ENCODE assay signal across 8 mouse cellular contexts in the genomic region with DNA sequence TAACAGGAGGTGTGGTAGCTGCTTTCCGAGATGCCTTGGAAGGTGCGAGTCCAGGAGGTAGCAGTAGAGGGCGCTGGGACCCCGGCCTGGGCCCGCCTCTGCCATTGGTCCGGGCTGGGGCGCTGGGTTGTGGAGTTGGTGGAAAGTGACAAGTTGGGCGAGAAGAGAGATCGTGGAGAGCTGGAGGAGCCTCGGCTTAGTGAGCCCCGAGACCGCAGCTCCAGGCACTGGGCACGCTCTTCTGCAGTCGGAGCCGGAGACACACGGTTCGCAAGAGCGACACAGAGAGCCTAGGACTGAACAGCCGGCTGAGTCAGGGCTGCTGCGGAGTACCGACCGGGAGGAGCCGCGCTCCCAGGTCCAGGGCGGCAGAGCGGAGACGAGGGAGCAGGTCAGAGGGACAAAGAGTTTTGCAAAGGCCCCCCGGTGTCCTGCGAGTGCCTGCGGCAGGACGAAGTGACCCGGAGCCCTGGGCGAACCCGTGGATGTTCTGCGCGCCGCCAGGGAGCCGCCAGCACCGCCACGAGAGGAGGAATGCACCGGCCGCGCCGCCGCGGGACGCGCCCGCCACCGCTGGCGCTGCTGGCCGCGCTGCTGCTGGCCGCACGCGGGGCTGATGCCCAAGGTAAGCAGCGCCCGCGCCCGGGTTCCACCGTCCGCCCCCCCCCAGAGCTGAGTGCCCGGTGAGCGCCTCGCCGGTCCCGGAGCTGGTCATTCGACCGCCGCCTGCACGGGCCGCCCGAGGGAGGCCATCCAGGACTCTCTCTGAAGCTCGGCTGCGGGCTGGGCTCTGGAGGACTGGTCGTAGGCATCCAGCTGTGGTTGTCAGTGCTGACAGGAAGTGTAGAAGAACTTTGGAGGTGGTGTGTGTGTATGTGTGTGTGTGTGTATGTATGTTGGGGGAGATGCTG. TPM values are rescaled to one million over a fixed set of nuclear protein-coding genes. Genes with fewer than 3 reads are reported as not detected.
DNase-seq lines count a peak whose midpoint lies in the region; ATAC-seq and TF ChIP-seq lines count a peak whose summit lies in the region.

TSS of gene Ror1 (plus strand) at position 107 of the 911 bp plus-strand sequence.

- no peaks in the 10 kb centered on the region for H3K36me3 ChIP-seq in ES-Bruce4 (ENCODE audit: control insufficient read depth, insufficient read depth, low read length, poor library complexity, severe bottlenecking)
- H3K36me3 ChIP-seq in forebrain, embryonic 16.5 days (ENCODE audit: control insufficient read depth, insufficient read depth): no peaks in the 10 kb centered on the region
- no peaks in the 10 kb centered on the region for H3K36me3 ChIP-seq in liver, embryonic 15.5 days (replicated peaks)
- no peaks in the 10 kb centered on the region for H3K36me3 ChIP-seq in neural tube, embryonic 13.5 days

- no peak for TF ChIP-seq POLR2A in ES-Bruce4 (IDR thresholded peaks at IDR 0.05; ENCODE audit: insufficient read depth, low read length)

- peak; percentile 93 for DNase-seq in cerebellum, adult 11 months
- peak; percentile 82 for DNase-seq in heart, postnatal 25 days (ENCODE audit: low spot score)
- DNase-seq in large intestine, adult 2 months (ENCODE audit: low read depth, low spot score): peak; percentile 55
- DNase-seq in testis, postnatal 10 days (ENCODE audit: low spot score): peak; percentile 94

- peak within 1 kb of the TSS; percentile 96 for H3K4me3 ChIP-seq in ES-Bruce4 (ENCODE audit: low read depth, low read length)
- H3K4me3 ChIP-seq in forebrain, embryonic 16.5 days (replicated peaks; ENCODE audit: low read length): peak within 1 kb of the TSS; percentile 65
- H3K4me3 ChIP-seq in liver, embryonic 15.5 days (replicated peaks): peak within 1 kb of the TSS; percentile 53
- peak within 1 kb of the TSS; percentile 67 for H3K4me3 ChIP-seq in neural tube, embryonic 13.5 days

- ATAC-seq in forebrain, embryonic 16.5 days: peak; percentile 93
- peak; percentile 62 for ATAC-seq in liver, embryonic 15.5 days (ENCODE audit: insufficient read depth)
- peak; percentile 93 for ATAC-seq in neural tube, embryonic 13.5 days (ENCODE audit: low read depth)

- TF ChIP-seq CTCF in ES-Bruce4 (IDR thresholded peaks at IDR 0.05; ENCODE audit: low read depth, low read length): peak; percentile 71

- H3K4me2 ChIP-seq in forebrain, embryonic 16.5 days (ENCODE audit: low read length): peak within 1 kb of the TSS; percentile 98
- H3K4me2 ChIP-seq in liver, embryonic 15.5 days: peak within 1 kb of the TSS; percentile 67
- H3K4me2 ChIP-seq in neural tube, embryonic 13.5 days: peak within 1 kb of the TSS; percentile 96

- no peaks in the 10 kb centered on the region; the same call in 1 of the 2 replicates for H3K9me3 ChIP-seq in ES-Bruce4 (replicated peaks; ENCODE audit: control insufficient read depth, insufficient read depth, low read length, poor library complexity, severe bottlenecking)
- H3K9me3 ChIP-seq in forebrain, embryonic 16.5 days (ENCODE audit: control insufficient read depth, low read length): no peaks in the 10 kb centered on the region
- no peaks in the 10 kb centered on the region for H3K9me3 ChIP-seq in liver, embryonic 15.5 days (replicated peaks)
- 0 out of 2 replicates have a peak, but pooled peaks cover 4% of the 10 kb centered on the region for H3K9me3 ChIP-seq in neural tube, embryonic 13.5 days

- WGBS in forebrain, embryonic 16.5 days: under 1% methylated on average over 64 of the region's 76 CpGs
- WGBS in large intestine, adult 2 months: under 1% methylated on average over 76 of the region's 76 CpGs
- WGBS in liver, embryonic 15.5 days (ENCODE audit: insufficient replicate concordance): under 1% methylated on average over 72 of the region's 76 CpGs
- WGBS in neural tube, embryonic 13.5 days: under 1% methylated on average over 74 of the region's 76 CpGs

- intact Hi-C loops in heart, postnatal 25 days (cut with DNase I): loop anchor here (1.0 to 10.0 kb wide), 5 partner anchors 121 to 436 kb away; no protein-coding TSS in a partner anchor

- TF ChIP-seq EP300 in ES-Bruce4 (IDR thresholded peaks at IDR 0.05; ENCODE audit: insufficient read depth, low read depth, low read length): no peak

- H3K27ac ChIP-seq in ES-Bruce4 (ENCODE audit: insufficient read depth, low read length): no peak within 1 kb of the TSS
- peak within 1 kb of the TSS; percentile 31; the same call in 1 of the 2 replicates for H3K27ac ChIP-seq in forebrain, embryonic 16.5 days (ENCODE audit: low read length)
- H3K27ac ChIP-seq in liver, embryonic 15.5 days (replicated peaks): no peak within 1 kb of the TSS
- H3K27ac ChIP-seq in neural tube, embryonic 13.5 days (replicated peaks): peak within 1 kb of the TSS; percentile 42; the same call in 1 of the 2 replicates

- peaks cover 5% of the 10 kb centered on the region for H3K27me3 ChIP-seq in ES-Bruce4 (ENCODE audit: control insufficient read depth, insufficient read depth, low read length, poor library complexity, severe bottlenecking)
- peaks cover 18% of the 10 kb centered on the region for H3K27me3 ChIP-seq in forebrain, embryonic 16.5 days (replicated peaks; ENCODE audit: control insufficient read depth, insufficient read depth, low read length)
- H3K27me3 ChIP-seq in liver, embryonic 15.5 days: peaks cover 52% of the 10 kb centered on the region
- H3K27me3 ChIP-seq in neural tube, embryonic 13.5 days: peaks cover 37% of the 10 kb centered on the region

- peak within 1 kb of the TSS; percentile 36 for H3K9ac ChIP-seq in ES-Bruce4 (ENCODE audit: low read depth, poor library complexity, severe bottlenecking)
- H3K9ac ChIP-seq in forebrain, embryonic 16.5 days (replicated peaks; ENCODE audit: low read depth, low read length): peak within 1 kb of the TSS; percentile 65
- H3K9ac ChIP-seq in liver, embryonic 15.5 days: peak within 1 kb of the TSS; percentile 18; the same call in 1 of the 2 replicates
- peak within 1 kb of the TSS; percentile 73 for H3K9ac ChIP-seq in neural tube, embryonic 13.5 days

- H3K4me1 ChIP-seq in ES-Bruce4 (ENCODE audit: control insufficient read depth, insufficient read depth, low read length): peaks cover 2% of the 10 kb centered on the region
- peaks cover 4% of the 10 kb centered on the region for H3K4me1 ChIP-seq in forebrain, embryonic 16.5 days (replicated peaks; ENCODE audit: control insufficient read depth, insufficient read depth, low read length)
- no peaks in the 10 kb centered on the region for H3K4me1 ChIP-seq in liver, embryonic 15.5 days (replicated peaks)
- H3K4me1 ChIP-seq in neural tube, embryonic 13.5 days (replicated peaks): peaks cover 20% of the 10 kb centered on the region

RNA-seq across cellular contexts. Expression of gene Ror1, which starts in this region (rescaled TPM):
- 0.27 and 0.73 TPM in 2 replicates for polyA plus RNA-seq in ES-Bruce4 (2011; ENCODE audit: insufficient read depth, insufficient read length, low read depth, missing spikeins)
- 0.89 and 1.4 TPM in 2 replicates for polyA plus RNA-seq in forebrain, embryonic 16.5 days (2015; fragmentation: Nextera tagmentation; extraction: Ambion mirVana)
- total RNA-seq in heart, postnatal 25 days (2021): 1 to 10 TPM; 7.7 to 9.7 TPM
- 0.45 and 0.71 TPM in 2 replicates for polyA plus RNA-seq in large intestine, adult 2 months (2012; rRNA removed)
- 0.29 and 0.30 TPM in 2 replicates for polyA plus RNA-seq in liver, embryonic 15.5 days (2015; fragmentation: Nextera tagmentation; extraction: Ambion mirVana)
- 1.8 and 2.4 TPM in 2 replicates for polyA plus RNA-seq in neural tube, embryonic 13.5 days (2015; fragmentation: Nextera tagmentation; extraction: Ambion mirVana)

Comparison
In these comparisons a context has a peak if more than half of its experiments do, and no peak if none do; other contexts are left out.
1. Peak in DNase-seq in large intestine, adult 2 months; RNA of the gene not detected or under 1 TPM.
2. Peak in ATAC-seq, H3K4me3 ChIP-seq, H3K9ac ChIP-seq and H3K4me2 ChIP-seq in liver, embryonic 15.5 days; RNA of the gene not detected or under 1 TPM.
3. H3K27ac ChIP-seq: peak in forebrain, embryonic 16.5 days (single experiment) and neural tube, embryonic 13.5 days (single experiment); none in ES-Bruce4 (single experiment) and liver, embryonic 15.5 days (single experiment).
4. H3K9ac ChIP-seq: peak in every context shown above with its lines; median percentile 73 in neural tube, embryonic 13.5 days; 65 in forebrain, embryonic 16.5 days; 36 in ES-Bruce4; 18 in liver, embryonic 15.5 days.
5. Peak in every context shown above with its lines, with median percentiles within 50 percentile points of each other: H3K4me3 ChIP-seq, DNase-seq, ATAC-seq and H3K4me2 ChIP-seq.